Mouse (Mus musculus): ENCODE measurements around the gene Gm826. TPM values are rescaled to one million over a fixed set of nuclear protein-coding genes. Genes with fewer than 3 reads are reported as not detected.

The Gm826 gene
- total RNA-seq, 1 experiment from 2014 or later = 0.73 TPM

DNA sequence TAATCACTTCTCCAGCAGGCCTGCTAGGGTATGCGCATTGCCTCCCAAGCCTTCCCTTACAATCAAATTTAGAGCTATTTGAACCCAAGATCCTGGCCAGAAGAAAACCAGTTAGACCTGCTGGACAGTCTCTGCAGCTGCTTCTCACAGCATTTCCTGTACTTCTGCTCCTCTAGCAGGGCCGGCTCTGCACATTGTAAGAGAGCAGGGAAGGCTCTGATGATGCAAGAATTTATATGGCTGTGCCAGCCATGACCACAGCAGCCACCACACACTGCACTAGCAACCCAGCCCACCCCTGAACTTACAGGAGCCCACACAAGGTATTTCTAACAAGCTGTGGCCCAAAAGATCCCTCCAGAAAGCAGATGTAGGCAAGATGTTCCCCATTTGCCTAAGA is 19.6 kb upstream of the Gm826 start:
- no peak for DNase-seq

GRCm38 (mm10) chr2:160351038-160351574 is 17.1 kb upstream of the Gm826 start:
- peak; percentile 79 for DNase-seq

DNA sequence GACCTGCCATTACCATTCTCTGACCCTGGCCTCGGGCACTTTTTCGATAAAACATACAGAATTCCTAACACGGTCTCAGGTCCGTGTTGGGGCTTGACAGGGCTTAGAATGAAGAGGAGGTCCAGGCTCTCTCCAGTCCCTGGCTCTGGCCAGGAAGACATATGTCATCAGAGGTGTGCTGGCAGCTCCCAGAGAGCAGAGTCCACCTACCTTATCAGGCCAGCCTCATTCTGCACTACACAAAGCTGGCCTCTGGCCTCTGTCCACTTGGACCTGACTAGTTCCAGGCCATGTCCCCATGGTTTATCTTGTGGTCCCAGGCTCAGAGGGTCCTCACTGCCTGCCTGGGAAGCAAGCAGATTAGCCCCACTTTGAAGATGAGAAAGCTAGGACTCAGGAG is 15.6 kb upstream of the Gm826 start:
- DNase-seq = no peak

DNA sequence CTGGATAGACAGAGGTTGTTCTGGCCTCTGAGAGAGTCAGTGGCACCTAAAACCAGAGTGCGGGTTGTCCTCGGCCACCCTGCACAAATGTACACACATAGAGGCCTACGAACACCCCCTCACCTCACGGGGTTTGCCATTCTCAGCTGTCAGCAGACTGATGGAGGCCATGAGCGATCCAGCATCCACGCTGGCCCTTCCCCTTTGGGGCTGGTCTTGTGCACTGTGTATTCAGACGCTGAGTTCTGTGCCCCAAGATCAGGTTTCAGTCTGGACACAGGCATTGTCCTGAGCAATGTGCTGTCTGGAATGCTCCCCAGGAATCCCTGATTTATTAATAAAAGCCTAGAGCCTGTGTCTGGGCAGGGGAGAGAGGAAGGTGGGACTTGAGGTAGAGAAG is 14.8 kb upstream of the Gm826 start:
- DNase-seq = no peak

DNA sequence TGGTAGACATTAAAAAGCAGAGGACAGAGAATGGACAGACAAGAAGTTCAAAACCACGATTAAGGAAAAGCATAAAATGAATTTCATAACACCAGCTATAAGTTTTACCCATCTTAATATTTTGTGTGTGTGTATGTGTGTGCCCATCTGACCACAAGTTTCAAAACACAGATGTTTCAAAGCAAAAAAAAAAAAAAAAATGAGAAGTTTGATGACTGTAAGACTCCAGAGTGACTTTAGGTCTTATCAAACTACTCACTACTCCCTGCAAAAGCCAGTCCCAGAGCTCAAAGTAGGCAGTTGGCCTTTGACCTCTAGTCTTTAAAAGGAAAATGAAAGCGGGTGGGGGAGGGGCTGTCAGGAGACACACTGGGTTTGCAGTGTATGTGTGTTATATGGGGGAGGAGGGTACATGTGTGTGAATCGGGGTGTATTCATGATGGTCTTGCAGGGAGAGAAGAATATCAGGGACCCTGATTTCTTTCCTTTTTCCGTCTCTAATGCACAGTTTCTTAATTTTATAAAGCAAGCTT is 14.2 kb upstream of the Gm826 start:
- no peak for DNase-seq

DNA sequence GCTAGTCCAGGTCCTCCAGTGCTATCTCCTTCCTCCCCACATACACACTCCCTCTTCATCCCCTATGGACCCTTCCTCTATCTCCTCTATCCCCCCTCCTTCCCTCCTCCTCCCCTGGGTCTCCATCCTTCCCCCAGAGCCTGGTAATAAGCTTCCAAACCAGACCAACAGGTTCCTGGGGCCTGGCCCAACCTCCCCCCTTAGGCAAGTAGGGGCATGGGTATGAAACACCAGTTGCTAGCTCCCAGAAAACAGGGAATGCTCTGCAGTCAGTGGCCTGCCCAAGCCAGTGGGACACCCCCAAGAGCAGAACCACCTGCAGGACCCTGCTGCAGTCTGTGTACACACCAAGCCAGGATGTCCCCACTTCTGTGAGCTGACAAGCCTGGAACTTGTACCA is 11.7 kb upstream of the Gm826 start:
- DNase-seq = no peak

DNA sequence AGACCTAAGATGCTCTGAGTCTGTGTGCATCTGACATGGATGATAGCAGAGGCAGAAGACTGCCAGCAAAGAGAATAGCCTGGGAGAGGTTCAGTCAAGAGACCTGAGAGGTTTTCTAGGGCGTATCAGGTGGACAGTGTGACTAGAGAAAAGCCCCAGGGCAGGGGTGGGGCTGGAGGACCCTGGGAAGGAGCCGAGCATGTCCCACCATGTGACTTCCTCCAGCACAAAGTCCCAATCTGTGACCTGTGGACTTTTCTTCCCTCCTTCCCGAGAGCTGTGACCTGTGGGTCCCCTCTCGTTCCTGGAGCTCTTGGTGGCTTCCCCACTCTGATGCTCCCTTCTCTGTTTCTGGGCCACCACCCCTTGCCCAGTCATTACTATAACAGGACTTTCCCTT is 6.2 kb upstream of the Gm826 start:
- DNase-seq = no peak

GRCm38 (mm10) chr2:160339595-160339994 is 5.6 kb upstream of the Gm826 start:
- no peak for DNase-seq

- DNase-seq = no peak
Observed at GRCm38 (mm10) chr2:160336053-160336452, 2.1 kb upstream of the Gm826 start.

- no peak for DNase-seq
Observed at GRCm38 (mm10) chr2:160335043-160335442, 1.1 kb upstream of the Gm826 start.

DNA sequence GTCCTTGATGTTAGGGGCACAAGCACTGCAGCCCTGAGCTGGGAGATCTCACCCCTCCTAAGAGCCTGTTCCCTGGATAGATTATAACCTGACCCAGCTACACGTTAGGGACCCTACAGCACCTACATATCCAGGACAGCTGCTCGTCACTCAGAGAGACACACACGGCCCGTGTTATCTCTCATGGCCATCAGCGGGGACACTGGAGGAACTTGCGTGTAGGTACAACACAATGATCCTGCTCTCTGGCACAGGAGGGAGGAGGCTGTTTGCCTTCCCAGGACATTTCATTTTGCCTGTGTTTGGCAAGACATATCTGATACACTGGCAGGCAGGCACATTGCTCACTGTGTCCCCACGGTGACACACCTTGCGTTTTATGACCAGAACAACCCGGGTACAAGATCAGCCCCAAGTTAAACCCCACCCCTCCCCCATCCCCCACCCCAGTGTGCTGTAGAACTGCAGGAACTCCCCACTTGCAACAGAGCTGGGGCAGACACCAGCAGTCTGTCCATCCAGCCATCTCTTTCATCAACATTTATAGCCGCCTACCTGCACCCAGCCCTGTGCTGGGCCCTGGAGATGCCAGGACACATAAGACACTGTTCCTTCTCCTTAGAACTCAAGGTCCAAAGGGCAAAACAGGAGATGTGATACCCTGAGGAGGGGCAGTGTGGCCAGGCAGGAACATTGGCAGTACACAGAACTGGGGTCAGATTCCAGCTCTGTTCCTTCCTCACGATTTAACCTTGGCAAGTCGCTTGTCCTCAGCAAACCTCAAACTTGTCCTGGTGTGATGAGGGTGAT is 1.2 kb downstream of the Gm826 start:
- no peak for DNase-seq

DNA sequence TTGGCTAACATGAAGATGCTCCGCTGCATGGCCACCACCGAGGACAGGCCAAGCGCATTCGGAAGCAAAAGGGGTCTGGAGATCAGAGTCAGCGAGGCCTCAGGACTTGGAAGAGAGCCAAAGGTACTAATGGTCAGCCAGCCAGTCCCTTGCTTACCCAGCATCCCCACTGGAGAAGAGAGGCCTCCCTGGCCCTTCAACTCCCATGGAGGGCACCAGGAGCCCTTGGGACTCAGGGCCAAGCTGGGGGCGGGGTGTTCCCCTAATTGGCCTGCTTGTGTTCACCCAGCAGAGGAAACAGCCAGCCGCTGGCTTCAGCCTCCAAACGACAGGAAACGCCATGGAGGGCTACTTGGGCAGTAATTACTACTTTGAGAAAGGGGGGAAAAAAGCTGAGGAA is 5.1 kb downstream of the Gm826 start:
- DNase-seq = peak; percentile 5

DNA sequence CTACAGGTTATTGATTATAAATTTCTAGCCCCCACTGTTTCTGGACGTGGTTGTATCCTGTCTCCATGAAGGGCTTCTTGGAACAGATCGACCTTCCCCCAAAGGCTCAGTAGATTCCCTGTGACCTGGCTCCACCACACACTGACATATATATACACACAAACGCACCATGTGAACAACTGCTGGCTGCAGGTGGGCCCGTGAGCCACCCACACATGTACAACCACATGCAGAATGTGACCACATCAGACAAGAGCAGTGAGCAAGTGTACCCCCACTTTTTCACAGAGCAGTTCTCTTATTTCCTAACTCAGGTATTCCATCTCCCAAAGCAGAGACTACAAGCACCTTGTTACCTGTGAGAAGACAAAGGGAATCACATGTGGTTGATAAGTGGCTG is 6.2 kb downstream of the Gm826 start:
- no peak for DNase-seq

GRCm38 (mm10) chr2:160327167-160327566 is 6.8 kb downstream of the Gm826 start:
- DNase-seq = peak; percentile 48

- no peak for DNase-seq
Observed at GRCm38 (mm10) chr2:160325105-160325644, 8.8 kb downstream of the Gm826 start.

GRCm38 (mm10) chr2:160321829-160322228 is 12.1 kb downstream of the Gm826 start:
- peak; percentile 7 for DNase-seq

GRCm38 (mm10) chr2:160318255-160318654 is 15.7 kb downstream of the Gm826 start:
- DNase-seq = no peak

DNA sequence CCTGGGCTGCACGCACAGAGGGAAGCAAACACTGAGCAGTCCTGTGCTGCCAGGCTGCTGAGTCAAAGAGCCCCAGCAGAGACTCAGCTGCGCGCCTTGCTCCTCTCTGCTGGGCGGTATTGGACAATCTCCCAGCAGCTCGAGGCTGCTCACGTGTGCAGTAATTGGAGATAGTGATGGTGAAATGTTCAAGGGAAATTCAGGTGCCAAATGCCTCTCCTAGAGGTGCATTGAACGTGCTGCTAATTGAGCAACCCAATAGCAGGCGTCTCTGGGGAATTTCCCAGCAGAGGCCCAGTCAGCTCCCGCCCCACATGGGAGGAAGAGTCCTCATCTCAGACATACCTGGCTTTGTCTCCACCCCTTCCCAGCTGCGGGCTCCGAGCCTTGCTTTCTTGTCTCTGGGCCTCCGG is 20.4 kb downstream of the Gm826 start:
- DNase-seq = no peak

DNA sequence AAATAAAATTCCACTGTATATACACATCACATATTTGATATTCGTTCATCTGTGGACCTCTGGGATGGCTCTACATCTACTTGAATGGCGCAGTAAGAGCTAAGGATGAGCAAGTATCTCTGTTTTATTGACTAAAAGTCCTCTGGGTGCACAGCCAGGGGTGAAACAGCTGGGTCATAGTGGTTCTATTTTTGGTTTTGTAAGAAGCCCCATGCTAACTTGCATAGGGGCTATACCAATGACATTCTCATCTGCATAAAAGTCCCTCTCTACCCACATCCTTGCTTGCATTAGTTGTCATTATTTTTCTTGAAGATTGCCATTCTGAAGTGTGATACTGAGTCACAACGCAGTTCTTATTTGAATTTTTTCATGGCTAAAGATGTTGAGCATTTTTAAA is 28.9 kb downstream of the Gm826 start:
- DNase-seq = no peak

GRCm38 (mm10) chr2:160303992-160304391 is 30.0 kb downstream of the Gm826 start:
- DNase-seq = no peak

DNA sequence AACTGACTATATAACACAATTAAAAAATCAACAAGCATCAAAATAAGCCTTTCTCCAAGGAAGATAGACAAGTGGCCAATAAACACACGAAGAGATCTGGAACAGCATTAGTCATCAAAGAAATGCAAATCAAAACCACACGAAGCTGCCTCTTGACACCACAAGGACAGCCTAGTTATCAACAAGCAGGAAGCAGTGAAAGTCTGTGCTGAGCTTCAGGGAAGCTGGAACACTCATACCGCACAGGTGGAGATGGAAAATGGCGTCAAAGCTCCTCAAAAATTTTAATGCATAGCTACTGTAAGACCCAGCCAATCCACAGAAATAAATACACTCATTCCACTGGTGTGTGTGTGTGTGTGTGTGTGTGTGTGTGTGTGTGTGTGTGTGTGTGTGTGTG is 31.9 kb downstream of the Gm826 start:
- no peak for DNase-seq

- DNase-seq = no peak
Observed at GRCm38 (mm10) chr2:160298586-160298985, 35.4 kb downstream of the Gm826 start.

DNA sequence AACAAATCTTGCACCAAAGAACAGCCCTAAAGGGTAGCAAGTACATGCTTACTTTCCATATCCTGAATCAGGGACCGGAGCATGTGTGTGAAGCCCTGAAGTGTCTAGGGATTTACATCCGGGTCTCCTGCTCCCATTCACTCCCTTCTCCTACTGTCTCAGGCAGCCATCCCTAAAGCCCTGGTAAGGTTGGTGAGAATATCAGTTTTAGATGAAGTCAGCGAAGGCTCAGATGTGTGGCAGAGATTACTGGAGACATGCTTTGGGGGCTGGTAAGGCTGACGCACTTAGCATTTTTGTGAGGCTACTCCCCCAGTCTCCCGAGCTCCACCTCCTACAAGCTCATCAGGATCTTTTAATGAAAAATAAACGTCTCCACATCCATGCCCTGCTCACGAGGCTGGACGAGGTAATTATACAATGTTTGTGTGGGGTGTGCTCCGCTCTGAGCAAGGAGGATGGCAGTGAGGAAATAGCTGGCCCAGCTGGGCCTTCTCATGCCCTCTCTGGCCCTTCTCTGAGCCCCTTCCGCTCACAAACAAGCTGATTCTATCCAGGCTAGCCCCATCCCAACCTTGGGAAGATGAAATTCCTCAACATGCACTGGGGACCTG is 45.3 kb downstream of the Gm826 start:
- DNase-seq = no peak
